Comparison of ENCODE assay signal across 9 mouse cellular contexts in genomic region chr14:36584065-36584635, GRCm38 (mm10).
DNase-seq lines count a peak whose midpoint lies in the region; ATAC-seq lines count a peak whose summit lies in the region.
"Had no signal": no experiment of that assay in that cellular context is flagged by ENCODE, and none has a peak within 500 bp of the region (broad histone marks: within the 10 kb centered on the region; RNA-seq: fewer than 3 reads in every experiment).

No protein-coding gene starts in this region.

- DNase-seq in adrenal gland, adult (ENCODE audit: inconsistent age in 2 of 2, low spot score in 1 of 2): peak; percentile 22 to 74
- no peak for DNase-seq in adrenal gland, postnatal 4 days (ENCODE audit: low spot score in 2 of 2)
- peak; percentile 22 to 26 for DNase-seq in left cerebral cortex, postnatal 10 days (ENCODE audit: extremely low spot score in 1 of 2, low spot score in 2 of 2)
- DNase-seq in left cerebral cortex, adult 8-10 months (ENCODE audit: low spot score in 2 of 2): no peak
- DNase-seq in urinary bladder, adult 2 months (ENCODE audit: low spot score): no peak
- DNase-seq in ovary, adult 18-20 months (ENCODE audit: low spot score): no peak

- H3K4me2 ChIP-seq in forebrain, embryonic 15.5 days (replicated peaks): no peak overlapping the region
- H3K4me2 ChIP-seq in liver, embryonic 16.5 days (ENCODE audit: low read depth, low read length): no peak overlapping the region
- H3K4me2 ChIP-seq: embryonic facial prominence, embryonic 15.5 days had no signal

- H3K4me1 ChIP-seq in forebrain, embryonic 15.5 days: no peaks in the 10 kb centered on the region
- H3K4me1 ChIP-seq in liver, embryonic 16.5 days (ENCODE audit: control insufficient read depth, low read depth, low read length): no peaks in the 10 kb centered on the region
- H3K4me1 ChIP-seq: embryonic facial prominence, embryonic 15.5 days had no signal

- H3K27me3 ChIP-seq in forebrain, embryonic 15.5 days: no peaks in the 10 kb centered on the region
- H3K27me3 ChIP-seq in liver, embryonic 16.5 days (ENCODE audit: control insufficient read depth, insufficient read depth, low read depth, low read length): no peaks in the 10 kb centered on the region
- H3K27me3 ChIP-seq: embryonic facial prominence, embryonic 15.5 days had no signal

- H3K9me3 ChIP-seq in forebrain, embryonic 15.5 days: no peaks in the 10 kb centered on the region
- H3K9me3 ChIP-seq in liver, embryonic 16.5 days (replicated peaks; ENCODE audit: control insufficient read depth, low read length): no peaks in the 10 kb centered on the region
- H3K9me3 ChIP-seq: embryonic facial prominence, embryonic 15.5 days had no signal

- intact Hi-C loops in left cerebral cortex, postnatal 10 days (cut with DNase I): loop anchor here (10.0 kb wide), 1 partner anchor 1769 kb away; no protein-coding TSS in a partner anchor

- no peak overlapping the region for H3K27ac ChIP-seq in forebrain, embryonic 15.5 days (replicated peaks)
- no peak overlapping the region for H3K27ac ChIP-seq in liver, embryonic 16.5 days (ENCODE audit: low read length)
- H3K27ac ChIP-seq: embryonic facial prominence, embryonic 15.5 days had no signal

- H3K4me3 ChIP-seq in forebrain, embryonic 15.5 days: no peak overlapping the region
- no peak overlapping the region for H3K4me3 ChIP-seq in liver, embryonic 16.5 days (ENCODE audit: low read depth, low read length)
- H3K4me3 ChIP-seq: embryonic facial prominence, embryonic 15.5 days had no signal

- no peaks in the 10 kb centered on the region for H3K36me3 ChIP-seq in forebrain, embryonic 15.5 days
- H3K36me3 ChIP-seq in liver, embryonic 16.5 days (ENCODE audit: control insufficient read depth, insufficient read depth): no peaks in the 10 kb centered on the region
- H3K36me3 ChIP-seq: embryonic facial prominence, embryonic 15.5 days had no signal

- H3K9ac ChIP-seq in forebrain, embryonic 15.5 days (replicated peaks): no peak overlapping the region
- no peak overlapping the region for H3K9ac ChIP-seq in liver, embryonic 16.5 days (ENCODE audit: low read depth, low read length)
- H3K9ac ChIP-seq: embryonic facial prominence, embryonic 15.5 days had no signal

- ATAC-seq in forebrain, embryonic 15.5 days (replicated peaks): 0 out of 2 replicates have a peak, but pooled peaks have one; percentile 8
- 0 out of 2 replicates have a peak, but pooled peaks have one; percentile 12 for ATAC-seq in liver, embryonic 16.5 days (ENCODE audit: low read depth)

- WGBS in forebrain, embryonic 15.5 days: 47% methylated on average over 4 of the region's 4 CpGs
- 44% methylated on average over 4 of the region's 4 CpGs for WGBS in liver, embryonic 16.5 days (ENCODE audit: insufficient replicate concordance)

Comparison
In these comparisons a context has a peak if more than half of its experiments do, and no peak if none do; other contexts are left out.
1. DNase-seq: peak in adrenal gland, adult (2 of 2) and left cerebral cortex, postnatal 10 days (2 of 2); none in adrenal gland, postnatal 4 days (0 of 2), left cerebral cortex, adult 8-10 months (0 of 2), urinary bladder, adult 2 months (single experiment) and ovary, adult 18-20 months (single experiment).